Mouse (Mus musculus) lung, adult 2 months (tissue): ENCODE measurements around the gene Exoc6b.

Experiments used
- CTCF ChIP-seq: fragments of 200-500 bp; IDR thresholded peaks from 2 replicates; pipeline ENCODE4 v1.5.1; 2011; ENCODE audit warnings: mild to moderate bottlenecking, low read length, control low read depth; ENCODE audit not compliant: insufficient read depth
- POLR2A ChIP-seq: fragments of 200-500 bp; IDR thresholded peaks from 2 replicates; pipeline ENCODE4 v1.6.1; 2011; ENCODE audit warnings: low read depth, mild to moderate bottlenecking, control low read depth, low read length, borderline replicate concordance; ENCODE audit errors: extremely low read depth

GRCm38 (mm10) chr6:85013906-85014305, 55.4 kb downstream of the Exoc6b start:
- TF ChIP-seq CTCF (no peak), POLR2A (no peak)
